ENCODE assay signal across 8 mouse cellular contexts in the genomic region with DNA sequence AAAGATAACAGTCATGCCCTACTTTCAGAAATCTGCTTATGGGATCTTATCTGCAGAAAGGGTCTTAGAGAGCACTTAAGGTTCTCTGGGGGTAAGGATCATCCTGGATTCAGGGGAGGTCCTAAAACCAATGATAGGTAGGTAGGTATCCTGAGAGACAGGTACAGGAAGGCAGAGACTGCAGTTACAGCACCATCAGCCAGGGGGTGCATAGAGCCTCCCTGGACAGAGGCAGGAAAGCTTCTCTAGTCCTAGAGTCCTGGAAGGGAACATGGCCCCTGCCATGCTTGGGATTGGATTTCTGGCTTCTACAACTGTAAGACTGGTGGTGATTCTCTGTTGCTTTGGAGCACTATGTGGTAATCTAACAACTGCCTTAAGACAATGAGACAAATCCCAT. TPM values are rescaled to one million over a fixed set of nuclear protein-coding genes. Genes with fewer than 3 reads are reported as not detected.
DNase-seq lines count a peak whose midpoint lies in the region; ATAC-seq and TF ChIP-seq lines count a peak whose summit lies in the region.

No protein-coding gene starts in this region.

- peak; percentile 71 for TF ChIP-seq CTCF in kidney, adult 2 months (conservative IDR thresholded peaks at IDR 0.05; ENCODE audit: insufficient read depth, insufficient read length, low read depth, low read length)

- H3K27ac ChIP-seq in kidney, adult 2 months (ENCODE audit: insufficient read depth, low read depth, low read length) = no peak overlapping the region
- no peak overlapping the region for H3K27ac ChIP-seq in kidney, embryonic 16.5 days (ENCODE audit: low read length)

- ATAC-seq in CD4-positive, CD25-positive, alpha-beta regulatory T cell, adult 4 months = no peak
- no peak for ATAC-seq in kidney, embryonic 16.5 days (ENCODE audit: low FRiP score, low TSS enrichment)

- H3K9ac ChIP-seq in kidney, embryonic 16.5 days (replicated peaks; ENCODE audit: low read length) = no peak overlapping the region

- peaks cover 5% of the 10 kb centered on the region; the same call in 1 of the 2 replicates for H3K4me1 ChIP-seq in kidney, adult 2 months (ENCODE audit: control insufficient read depth, insufficient read depth, low read length)
- peaks cover 6% of the 10 kb centered on the region for H3K4me1 ChIP-seq in kidney, embryonic 16.5 days (ENCODE audit: insufficient read depth, low read length)

- no peaks in the 10 kb centered on the region; the same call in 1 of the 2 replicates for H3K36me3 ChIP-seq in kidney, adult 2 months (ENCODE audit: control insufficient read depth, insufficient read depth, low read length)
- peaks cover 59% of the 10 kb centered on the region for H3K36me3 ChIP-seq in kidney, embryonic 16.5 days (ENCODE audit: insufficient read depth, low read length)

- no peak overlapping the region for H3K4me2 ChIP-seq in kidney, embryonic 16.5 days (replicated peaks; ENCODE audit: low read depth, low read length)

- no peak for TF ChIP-seq POLR2A in kidney, adult 2 months (IDR thresholded peaks at IDR 0.05; ENCODE audit: low read depth, low read length)

- H3K4me3 ChIP-seq in kidney, adult 2 months (ENCODE audit: insufficient read depth, low read depth, low read length) = no peak overlapping the region
- H3K4me3 ChIP-seq in kidney, embryonic 16.5 days (ENCODE audit: low read length) = no peak overlapping the region

- DNase-seq in CD4-positive, CD25-positive, alpha-beta regulatory T cell, adult 2 months (ENCODE audit: low read depth, low spot score) = peak; percentile 67
- peak; percentile 47 for DNase-seq in kidney, adult 2 months
- peak; percentile 32 to 39 for DNase-seq in cerebellum, postnatal 36 days
- DNase-seq in natural killer cell, adult 2 months (ENCODE audit: low spot score in 2 of 2) = peak; percentile 5 to 21
- no peak for DNase-seq in left cerebral cortex, adult 9 months (ENCODE audit: low spot score in 2 of 2)
- DNase-seq in left cerebral cortex, postnatal 36 days (ENCODE audit: low spot score in 2 of 2) = no peak

- H3K9me3 ChIP-seq in kidney, embryonic 16.5 days (ENCODE audit: low read length) = peaks cover 33% of the 10 kb centered on the region

- H3K27me3 ChIP-seq in kidney, adult 2 months (replicated peaks; ENCODE audit: control insufficient read depth, insufficient read depth, low read length) = no peaks in the 10 kb centered on the region
- H3K27me3 ChIP-seq in kidney, embryonic 16.5 days (ENCODE audit: insufficient read depth, low read length) = no peaks in the 10 kb centered on the region

- intact Hi-C loops in left cerebral cortex, postnatal 36 days (cut with DNase I) = no loop called here

RNA-seq across cellular contexts. Expression of a gene that starts 3.4 kb away (rescaled TPM):
- polyA plus RNA-seq in CD4-positive, CD25-positive, alpha-beta regulatory T cell, adult 4 months (2017; shearing (Covaris generic)) = 10 to 100 TPM; 43.0 to 54.7 TPM
- polyA plus RNA-seq in kidney, adult 2 months (2012; rRNA removed) = 69.7 and 72.9 TPM in 2 replicates
- polyA plus RNA-seq in kidney, embryonic 16.5 days (2015; fragmentation: Nextera tagmentation; extraction: Ambion mirVana) = 120 and 122 TPM in 2 replicates
- 10 to 100 TPM; 47.4 to 57.8 TPM for total RNA-seq in left cerebral cortex, postnatal 36 days (2021)

RNA-seq across cellular contexts. Expression of a gene that starts 3.5 kb away (rescaled TPM):
- 10 to 100 TPM; 30.0 to 43.0 TPM for polyA plus RNA-seq in CD4-positive, CD25-positive, alpha-beta regulatory T cell, adult 4 months (2017; shearing (Covaris generic))
- 13.6 and 13.8 TPM in 2 replicates for polyA plus RNA-seq in kidney, adult 2 months (2012; rRNA removed)
- polyA plus RNA-seq in kidney, embryonic 16.5 days (2015; fragmentation: Nextera tagmentation; extraction: Ambion mirVana) = 47.6 and 50.1 TPM in 2 replicates
- total RNA-seq in left cerebral cortex, postnatal 36 days (2021) = 10 to 100 TPM; 19.6 to 20.9 TPM

RNA-seq across cellular contexts. Expression of a gene that starts 38.0 kb away (rescaled TPM):
- polyA plus RNA-seq in CD4-positive, CD25-positive, alpha-beta regulatory T cell, adult 4 months (2017; shearing (Covaris generic)) = 1 to 10 TPM; 8.2 to 8.3 TPM
- polyA plus RNA-seq in kidney, adult 2 months (2012; rRNA removed) = 8.2 and 8.4 TPM in 2 replicates
- polyA plus RNA-seq in kidney, embryonic 16.5 days (2015; fragmentation: Nextera tagmentation; extraction: Ambion mirVana) = 7.8 and 8.1 TPM in 2 replicates
- total RNA-seq in left cerebral cortex, postnatal 36 days (2021) = 10 to 100 TPM; 34.5 to 35.3 TPM

RNA-seq across cellular contexts. Expression of a gene that starts 38.2 kb away (rescaled TPM):
- 1 to 10 TPM; 7.6 to 9.3 TPM for polyA plus RNA-seq in CD4-positive, CD25-positive, alpha-beta regulatory T cell, adult 4 months (2017; shearing (Covaris generic))
- 8.3 and 9.5 TPM in 2 replicates for polyA plus RNA-seq in kidney, adult 2 months (2012; rRNA removed)
- 9.1 and 9.8 TPM in 2 replicates for polyA plus RNA-seq in kidney, embryonic 16.5 days (2015; fragmentation: Nextera tagmentation; extraction: Ambion mirVana)
- total RNA-seq in left cerebral cortex, postnatal 36 days (2021) = 10 to 100 TPM; 11.5 to 15.0 TPM

Comparison
In these comparisons a context has a peak if more than half of its experiments do, and no peak if none do; other contexts are left out.
1. DNase-seq: peak in CD4-positive, CD25-positive, alpha-beta regulatory T cell, adult 2 months (single experiment), kidney, adult 2 months (single experiment), cerebellum, postnatal 36 days (2 of 2) and natural killer cell, adult 2 months (2 of 2); none in left cerebral cortex, adult 9 months (0 of 2) and left cerebral cortex, postnatal 36 days (0 of 2).